Mouse (Mus musculus) cerebral cortex, adult 2 months (tissue): ENCODE measurements around the gene Msn.

ENCODE experiments used
- WGBS: fragments of 180-500 bp; shearing (Covaris S2); methylation state at CpG from one replicate; pipeline ENCODE4 v1.1.7; 2018; 5-methylcytosine and 5-hydroxymethylcytosine counted together

Gene Msn

GRCm38 (mm10) chrX:96095509-96096499, at the start of gene Msn:
Gene Msn (plus strand): TSS chrX:96096042.
- 4% methylated on average over 41 of the region's 44 CpGs for WGBS

- WGBS, result 8% methylated on average over 1 of the region's 1 CpGs
These were observed 43.0 kb upstream of the Msn start for GRCm38 (mm10) chrX:96052798-96053197.

GRCm38 (mm10) chrX:96086259-96086658, 9.6 kb upstream of the Msn start:
- WGBS, result 68% methylated on average over 2 of the region's 2 CpGs

GRCm38 (mm10) chrX:96096513-96097210, 820 bp downstream of the Msn start:
- WGBS, result 23% methylated on average over 15 of the region's 15 CpGs

GRCm38 (mm10) chrX:96097491-96097970, 1.7 kb downstream of the Msn start:
- 58% methylated on average over 5 of the region's 5 CpGs for WGBS

GRCm38 (mm10) chrX:96099003-96099402, 3.2 kb downstream of the Msn start:
- WGBS, result 92% methylated on average over 2 of the region's 2 CpGs

- 45% methylated on average over 3 of the region's 3 CpGs for WGBS
These were observed 11.8 kb downstream of the Msn start for GRCm38 (mm10) chrX:96107427-96108291.

GRCm38 (mm10) chrX:96117366-96117765, 21.5 kb downstream of the Msn start:
- 89% methylated on average over 1 of the region's 1 CpGs for WGBS

- 60% methylated on average over 2 of the region's 2 CpGs for WGBS
These were observed 24.2 kb downstream of the Msn start for GRCm38 (mm10) chrX:96119997-96120396.

- 78% methylated on average over 1 of the region's 1 CpGs for WGBS
These were observed 26.1 kb downstream of the Msn start for GRCm38 (mm10) chrX:96121912-96122311.

- 81% methylated on average over 3 of the region's 3 CpGs for WGBS
These were observed 31.0 kb downstream of the Msn start for GRCm38 (mm10) chrX:96126803-96127202.

- WGBS, result 61% methylated on average over 5 of the region's 5 CpGs
These were observed 34.3 kb downstream of the Msn start for GRCm38 (mm10) chrX:96130139-96130538.

- WGBS, result 65% methylated on average over 6 of the region's 6 CpGs
These were observed 34.8 kb downstream of the Msn start for GRCm38 (mm10) chrX:96130663-96131062.

- 29% methylated on average over 2 of the region's 2 CpGs for WGBS
These were observed 37.4 kb downstream of the Msn start for GRCm38 (mm10) chrX:96133260-96133659.

GRCm38 (mm10) chrX:96134243-96134661, 38.4 kb downstream of the Msn start:
- 69% methylated on average over 5 of the region's 5 CpGs for WGBS

- 52% methylated on average over 6 of the region's 6 CpGs for WGBS
These were observed 39.2 kb downstream of the Msn start for GRCm38 (mm10) chrX:96134840-96135580.

- WGBS, result 88% methylated on average over 4 of the region's 4 CpGs
These were observed 39.7 kb downstream of the Msn start for GRCm38 (mm10) chrX:96135581-96135980.

- WGBS, result 90% methylated on average over 2 of the region's 2 CpGs
These were observed 43.4 kb downstream of the Msn start for GRCm38 (mm10) chrX:96139262-96139661.

GRCm38 (mm10) chrX:96144960-96145488, 49.2 kb downstream of the Msn start:
- 61% methylated on average over 3 of the region's 3 CpGs for WGBS

GRCm38 (mm10) chrX:96148217-96148616, 52.4 kb downstream of the Msn start:
- WGBS, result 74% methylated on average over 2 of the region's 2 CpGs

GRCm38 (mm10) chrX:96153362-96153761, 57.5 kb downstream of the Msn start:
- 53% methylated on average over 3 of the region's 3 CpGs for WGBS
